Mouse (Mus musculus) B cell, adult 2 months (primary cell): ENCODE measurements around the gene Ccdc80.

ENCODE experiments used
- DNase-seq, 2 experiments: peaks; one replicate each; pipeline ENCODE4 v3.0.0; 2022

The Ccdc80 gene

GRCm38 (mm10) chr16:45093137-45093731 is at the start of gene Ccdc80:
Gene Ccdc80 (plus strand): TSS chr16:45093402.
- no peak for DNase-seq

- DNase-seq, result no peak
Observed at GRCm38 (mm10) chr16:45044844-45045243, 48.4 kb upstream of the Ccdc80 start.

- DNase-seq, result no peak
Observed at GRCm38 (mm10) chr16:45057222-45057621, 36.0 kb upstream of the Ccdc80 start.

GRCm38 (mm10) chr16:45057922-45058321 is 35.3 kb upstream of the Ccdc80 start:
- no peak for DNase-seq

GRCm38 (mm10) chr16:45061140-45061539 is 32.1 kb upstream of the Ccdc80 start:
- no peak for DNase-seq

- no peak for DNase-seq
Observed at GRCm38 (mm10) chr16:45070383-45071083, 22.7 kb upstream of the Ccdc80 start.

GRCm38 (mm10) chr16:45071424-45071823 is 21.8 kb upstream of the Ccdc80 start:
- no peak for DNase-seq

GRCm38 (mm10) chr16:45077517-45078080 is 15.6 kb upstream of the Ccdc80 start:
- no peak for DNase-seq

- DNase-seq, result no peak
Observed at GRCm38 (mm10) chr16:45079322-45079721, 13.9 kb upstream of the Ccdc80 start.

- no peak for DNase-seq
Observed at GRCm38 (mm10) chr16:45088842-45089241, 4.4 kb upstream of the Ccdc80 start.

GRCm38 (mm10) chr16:45090005-45090404 is 3.2 kb upstream of the Ccdc80 start:
- peak; percentile 66 to 69 for DNase-seq

GRCm38 (mm10) chr16:45094136-45094756 is 1.0 kb downstream of the Ccdc80 start:
- DNase-seq, result no peak

GRCm38 (mm10) chr16:45095030-45095429 is 1.8 kb downstream of the Ccdc80 start:
- DNase-seq, result no peak

GRCm38 (mm10) chr16:45095561-45096482 is 2.6 kb downstream of the Ccdc80 start:
- DNase-seq, result no peak

GRCm38 (mm10) chr16:45097467-45097866 is 4.3 kb downstream of the Ccdc80 start:
- no peak for DNase-seq

GRCm38 (mm10) chr16:45098186-45098885 is 5.1 kb downstream of the Ccdc80 start:
- DNase-seq, result no peak

- DNase-seq, result no peak
Observed at GRCm38 (mm10) chr16:45098886-45099210, 5.6 kb downstream of the Ccdc80 start.

- no peak for DNase-seq
Observed at GRCm38 (mm10) chr16:45100892-45101291, 7.7 kb downstream of the Ccdc80 start.

GRCm38 (mm10) chr16:45104993-45105392 is 11.8 kb downstream of the Ccdc80 start:
- no peak for DNase-seq

- DNase-seq, result no peak
Observed at GRCm38 (mm10) chr16:45108203-45108878, 15.1 kb downstream of the Ccdc80 start.

GRCm38 (mm10) chr16:45110498-45110897 is 17.3 kb downstream of the Ccdc80 start:
- no peak for DNase-seq

- no peak for DNase-seq
Observed at GRCm38 (mm10) chr16:45117200-45117599, 24.0 kb downstream of the Ccdc80 start.
